Mouse (Mus musculus): ENCODE data around the gene Rars2. TPM values are rescaled to one million over a fixed set of nuclear protein-coding genes. Genes with fewer than 3 reads are reported as not detected.

The Rars2 gene
- polyA plus RNA-seq (2015; fragmentation: Illumina TruSeq; extraction: RNeasy Lipid Tissue Mini Kit (QIAGEN cat#74804); ENCODE audit: insufficient read depth, low replicate concordance), result 37.4 TPM

GRCm38 (mm10) chr4:34614630-34615094 lies at the start of gene Rars2, which contains the start of gene Orc3:
Gene Rars2, plus strand, starts transcription at chr4:34614957.
Gene Orc3, minus strand, starts transcription at chr4:34614944.

GRCm38 (mm10) chr4:34686874-34687567 lies 72.3 kb downstream of the Rars2 start, which contains the start of gene Slc35a1:
Gene Slc35a1, minus strand, starts transcription at chr4:34687438.

Other genes with a start within 250 kb of the Rars2 start
- 91.8 TPM for gene Akirin2, start 64.0 kb upstream of the Rars2 start, polyA plus RNA-seq (2015; fragmentation: Illumina TruSeq; extraction: RNeasy Lipid Tissue Mini Kit (QIAGEN cat#74804); ENCODE audit: insufficient read depth, low replicate concordance)
- 104 TPM for gene Orc3, start within 50 bp of the Rars2 start, polyA plus RNA-seq (2015; fragmentation: Illumina TruSeq; extraction: RNeasy Lipid Tissue Mini Kit (QIAGEN cat#74804); ENCODE audit: insufficient read depth, low replicate concordance)
- 35.2 TPM for gene Slc35a1, start 72.5 kb downstream of the Rars2 start, polyA plus RNA-seq (2015; fragmentation: Illumina TruSeq; extraction: RNeasy Lipid Tissue Mini Kit (QIAGEN cat#74804); ENCODE audit: insufficient read depth, low replicate concordance)
- not detected for gene Cfap206, start 115.2 kb downstream of the Rars2 start, polyA plus RNA-seq (2015; fragmentation: Illumina TruSeq; extraction: RNeasy Lipid Tissue Mini Kit (QIAGEN cat#74804); ENCODE audit: insufficient read depth, low replicate concordance)
- not detected for gene Gm136, start 141.3 kb downstream of the Rars2 start, polyA plus RNA-seq (2015; fragmentation: Illumina TruSeq; extraction: RNeasy Lipid Tissue Mini Kit (QIAGEN cat#74804); ENCODE audit: insufficient read depth, low replicate concordance)
- gene Smim8, start 163.5 kb downstream of the Rars2 start, polyA plus RNA-seq (2015; fragmentation: Illumina TruSeq; extraction: RNeasy Lipid Tissue Mini Kit (QIAGEN cat#74804); ENCODE audit: insufficient read depth, low replicate concordance), result 36.8 TPM

Measured in spleen, adult 10 weeks (tissue).